Mouse (Mus musculus) megakaryocyte, embryonic 14.5 days (primary cell): ENCODE measurements at regions not wholly inside any gene's neighbourhood (a gene's known extent, or its start where the extent isn't known, plus 50 kb on each side); places are given as distances from the start of the nearest gene placed in this dataset.

ENCODE experiments used
- H3K27me3 ChIP-seq: replicated peaks from 2 replicates; pipeline ENCODE3; 2012; ENCODE audit warnings: inconsistent platforms
- H3K36me3 ChIP-seq: replicated peaks from 2 replicates; pipeline ENCODE3; 2012; ENCODE audit warnings: low read length, inconsistent platforms, mixed read lengths
- H3K4me1 ChIP-seq: 2 replicates; pipeline ENCODE4 v1.6.1; 2012; ENCODE audit warnings: inconsistent platforms
- H3K4me3 ChIP-seq: replicated peaks from 2 replicates; pipeline ENCODE3; 2012; ENCODE audit warnings: moderate library complexity, mild to moderate bottlenecking, inconsistent platforms
- H3K9me3 ChIP-seq: 2 replicates; pipeline ENCODE4 v1.6.1; 2012; ENCODE audit warnings: inconsistent platforms
- FLI1 ChIP-seq: IDR thresholded peaks from 2 replicates; pipeline ENCODE4 v1.6.1; 2012; ENCODE audit warnings: low read length, inconsistent platforms, mixed read lengths
- GATA1 ChIP-seq: IDR thresholded peaks from 3 replicates; pipeline ENCODE4 v1.6.1; 2012; ENCODE audit warnings: mixed read lengths, low read length, inconsistent platforms, borderline replicate concordance

DNA sequence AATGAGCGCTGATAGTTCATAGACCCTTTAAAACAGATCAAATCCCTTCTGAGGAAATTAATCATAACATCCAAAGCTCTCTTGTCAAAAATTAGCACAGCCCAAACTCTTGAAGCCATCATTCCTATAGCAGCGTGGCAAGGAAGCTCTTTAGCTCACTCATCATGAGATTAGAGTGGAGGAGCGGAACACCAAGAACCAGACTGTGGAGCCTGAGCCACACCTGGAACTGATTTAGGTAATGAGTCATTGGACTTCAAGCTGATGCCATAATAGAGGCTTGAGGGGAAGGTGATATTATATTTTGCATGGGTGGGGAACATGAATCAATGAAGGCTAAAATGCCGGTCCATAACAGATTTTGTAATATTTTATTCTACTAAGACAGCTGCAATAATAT lies 52.2 kb upstream of the Cxxc4 start:
- TF ChIP-seq FLI1 (no peak), GATA1 (no peak)
- Histone ChIP-seq H3K27me3 (no peaks in the 10 kb centered on the region), H3K4me3 (no peak overlapping the region), H3K9me3 (peaks cover 20% of the 10 kb centered on the region), H3K36me3 (no peaks in the 10 kb centered on the region), H3K4me1 (no peaks in the 10 kb centered on the region)
